Mouse (Mus musculus): ENCODE measurements around the gene Sec1.
"Not testable (repeated sequence)": the region's sequence is repeated elsewhere in the genome, so short reads cannot be mapped to it uniquely, and the experiment has no call there.

Sec1 gene

GRCm38 (mm10) chr7:45679966-45680621 lies 14.1 kb downstream of the Sec1 start:
- DNase-seq (ENCODE audit: low read depth, low spot score): peak; percentile 60

- no peak for DNase-seq (ENCODE audit: low read depth, low spot score)
These were observed 15.7 kb downstream of the Sec1 start for GRCm38 (mm10) chr7:45678513-45678912.

- no peak for DNase-seq (ENCODE audit: low read depth, low spot score)
These were observed 16.4 kb downstream of the Sec1 start for GRCm38 (mm10) chr7:45677627-45678295.

- DNase-seq (ENCODE audit: low read depth, low spot score): peak; percentile 38
These were observed 25.3 kb downstream of the Sec1 start for GRCm38 (mm10) chr7:45668921-45669320.

- DNase-seq (ENCODE audit: low read depth, low spot score): no peak
These were observed 26.4 kb downstream of the Sec1 start for GRCm38 (mm10) chr7:45667761-45668160.

- DNase-seq (ENCODE audit: low read depth, low spot score): no peak
These were observed 28.0 kb downstream of the Sec1 start, which contains the start of gene Fut2 for GRCm38 (mm10) chr7:45666161-45666560. Gene Fut2 (minus strand): TSS chr7:45666394.

- no peak for DNase-seq (ENCODE audit: low read depth, low spot score)
These were observed 28.7 kb downstream of the Sec1 start for GRCm38 (mm10) chr7:45665303-45666138.

- DNase-seq (ENCODE audit: low read depth, low spot score): not testable (repeated sequence)
These were observed 32.5 kb downstream of the Sec1 start for GRCm38 (mm10) chr7:45661702-45662101.

- DNase-seq (ENCODE audit: low read depth, low spot score): no peak
These were observed 33.3 kb downstream of the Sec1 start for GRCm38 (mm10) chr7:45660746-45661478.

- no peak for DNase-seq (ENCODE audit: low read depth, low spot score)
These were observed 39.7 kb downstream of the Sec1 start for GRCm38 (mm10) chr7:45654424-45655047.

- DNase-seq (ENCODE audit: low read depth, low spot score): not testable (repeated sequence)
These were observed 43.7 kb downstream of the Sec1 start for GRCm38 (mm10) chr7:45650484-45650883.

- DNase-seq (ENCODE audit: low read depth, low spot score): no peak
These were observed 44.9 kb downstream of the Sec1 start for GRCm38 (mm10) chr7:45649351-45649750.

- DNase-seq (ENCODE audit: low read depth, low spot score): no peak
These were observed 47.5 kb downstream of the Sec1 start for GRCm38 (mm10) chr7:45646671-45647070.

- no peak for DNase-seq (ENCODE audit: low read depth, low spot score)
These were observed 48.6 kb downstream of the Sec1 start for GRCm38 (mm10) chr7:45645591-45645971.

- DNase-seq (ENCODE audit: low read depth, low spot score): no peak
These were observed 49.2 kb downstream of the Sec1 start for GRCm38 (mm10) chr7:45644872-45645590.

GRCm38 (mm10) chr7:45644183-45644582 lies 50.0 kb downstream of the Sec1 start:
- no peak for DNase-seq (ENCODE audit: low read depth, low spot score)

- peak; percentile 97 for DNase-seq (ENCODE audit: low read depth, low spot score)
These were observed 50.6 kb downstream of the Sec1 start for GRCm38 (mm10) chr7:45643441-45644178.

- DNase-seq (ENCODE audit: low read depth, low spot score): no peak
These were observed 51.5 kb downstream of the Sec1 start for GRCm38 (mm10) chr7:45642503-45643255.

GRCm38 (mm10) chr7:45642083-45642482 lies 52.1 kb downstream of the Sec1 start:
- DNase-seq (ENCODE audit: low read depth, low spot score): no peak
